Mouse (Mus musculus) CH12.LX (cell line): ENCODE results near the gene BC049715. TPM values are rescaled to one million over a fixed set of nuclear protein-coding genes. Genes with fewer than 3 reads are reported as not detected.

Source experiments
- DNase-seq: peaks from one replicate; pipeline ENCODE4 v3.0.0-alpha.2; 2013; ENCODE audit errors: extremely low read depth
- H3K27ac ChIP-seq: 2 replicates; pipeline ENCODE4 v1.5.1; 2012; ENCODE audit warnings: low read depth, mild to moderate bottlenecking, control low read depth, moderate library complexity; ENCODE audit not compliant: insufficient read depth
- H3K27me3 ChIP-seq: replicated peaks from 2 replicates; pipeline ENCODE3; 2012; ENCODE audit warnings: inconsistent platforms
- H3K36me3 ChIP-seq, 2 experiments: replicated peaks in 1 of 2; 2 replicates each; pipeline versions ENCODE3 to v1.6.1; 2012; ENCODE audit warnings: inconsistent platforms in 1 of 2, low read length in 1 of 2, mild to moderate bottlenecking in 1 of 2, mixed read lengths in 1 of 2, moderate library complexity in 1 of 2; ENCODE audit not compliant: control insufficient read depth in 1 of 2, insufficient read depth in 1 of 2
- H3K4me1 ChIP-seq, 2 experiments: 2 replicates each; pipeline ENCODE4 v1.6.1; 2012; ENCODE audit warnings: inconsistent platforms in 1 of 2, moderate library complexity in 1 of 2; ENCODE audit not compliant: insufficient read depth in 2 of 2, control insufficient read depth in 1 of 2
- H3K4me2 ChIP-seq: 2 replicates; pipeline ENCODE4 v1.6.1; 2012; ENCODE audit warnings: low read depth, mild to moderate bottlenecking, control low read depth; ENCODE audit not compliant: poor library complexity, insufficient read depth, severe bottlenecking
- H3K4me3 ChIP-seq, 3 experiments: fragments of 150-350 bp in 1 of 3; sonication (generic) in 1 of 3; replicated peaks in 1 of 3; 2 replicates each; pipeline versions ENCODE3 to v1.5.1; 2011 to 2012; ENCODE audit warnings: low read depth in 2 of 3, low read length in 2 of 3, mild to moderate bottlenecking in 2 of 3, moderate library complexity in 2 of 3, control low read depth in 1 of 3, improper control_type of control experiment in 1 of 3, inconsistent platforms in 1 of 3, mixed read lengths in 1 of 3; ENCODE audit not compliant: poor library complexity in 1 of 3
- H3K79me2 ChIP-seq: replicated peaks from 2 replicates; pipeline ENCODE4 v1.6.1; 2012; ENCODE audit warnings: mild to moderate bottlenecking, moderate library complexity; ENCODE audit not compliant: control insufficient read depth, poor library complexity, insufficient read depth, severe bottlenecking; ENCODE audit errors: extremely low read depth
- H3K9ac ChIP-seq: 2 replicates; pipeline ENCODE4 v1.6.1; 2012; ENCODE audit warnings: low read depth, mild to moderate bottlenecking, control low read depth, moderate library complexity; ENCODE audit not compliant: insufficient read depth
- H3K9me3 ChIP-seq: replicated peaks from 2 replicates; pipeline ENCODE3; 2012; ENCODE audit warnings: low read length, inconsistent platforms, mixed read lengths
- CTCF ChIP-seq, 2 experiments: IDR thresholded peaks in 1 of 2; conservative IDR thresholded peaks in 1 of 2; 2 replicates each; pipeline ENCODE4 v1.5.1; 2011 to 2012; ENCODE audit warnings: low read depth in 2 of 2, low read length in 2 of 2, improper control_type of control experiment in 1 of 2, inconsistent platforms in 1 of 2, mild to moderate bottlenecking in 1 of 2, moderate library complexity in 1 of 2
- E2F4 ChIP-seq: IDR thresholded peaks from 2 replicates; pipeline ENCODE4 v1.6.1; 2011; ENCODE audit warnings: low read depth, low read length, improper control_type of control experiment; ENCODE audit not compliant: insufficient replicate concordance
- ELF1 ChIP-seq: IDR thresholded peaks from 2 replicates; pipeline ENCODE4 v1.6.1; 2014; ENCODE audit warnings: low read depth, mild to moderate bottlenecking, inconsistent platforms, low read length, improper control_type of control experiment
- EP300 ChIP-seq: IDR thresholded peaks from 2 replicates; pipeline ENCODE4 v1.6.1; 2011; ENCODE audit warnings: low read length, improper control_type of control experiment
- ETS1 ChIP-seq: conservative IDR thresholded peaks from 2 replicates; pipeline ENCODE4 v1.6.1; 2012; ENCODE audit warnings: low read depth, mild to moderate bottlenecking, inconsistent platforms, low read length, improper control_type of control experiment, moderate library complexity
- GABPA ChIP-seq: IDR thresholded peaks from 2 replicates; pipeline ENCODE4 v1.6.1; 2012; ENCODE audit warnings: low read depth, low read length, improper control_type of control experiment, inconsistent platforms; ENCODE audit not compliant: insufficient replicate concordance
- HCFC1 ChIP-seq: IDR thresholded peaks from 2 replicates; pipeline ENCODE4 v1.6.1; 2012; ENCODE audit warnings: low read depth, mild to moderate bottlenecking, inconsistent platforms, low read length, improper control_type of control experiment
- JUN ChIP-seq: IDR thresholded peaks from 2 replicates; pipeline ENCODE4 v1.6.1; 2011; ENCODE audit warnings: low read depth, mild to moderate bottlenecking, low read length, improper control_type of control experiment, moderate library complexity; ENCODE audit not compliant: insufficient read depth
- JUND ChIP-seq: conservative IDR thresholded peaks from 2 replicates; pipeline ENCODE4 v1.6.1; 2011; ENCODE audit warnings: low read depth, low read length, improper control_type of control experiment
- KAT2A ChIP-seq: IDR thresholded peaks from 2 replicates; pipeline ENCODE4 v1.6.1; 2012; ENCODE audit warnings: low read length, improper control_type of control experiment, inconsistent platforms; ENCODE audit not compliant: insufficient replicate concordance
- MAZ ChIP-seq: IDR thresholded peaks from 2 replicates; pipeline ENCODE4 v1.6.1; 2012; ENCODE audit warnings: low read depth, mild to moderate bottlenecking, inconsistent platforms, low read length, improper control_type of control experiment, moderate library complexity
- MEF2A ChIP-seq: IDR thresholded peaks from 2 replicates; pipeline ENCODE4 v1.6.1; 2014; ENCODE audit warnings: low read depth, mild to moderate bottlenecking, inconsistent platforms, low read length, improper control_type of control experiment, borderline replicate concordance
- MXI1 ChIP-seq: IDR thresholded peaks from 2 replicates; pipeline ENCODE4 v1.6.1; 2011; ENCODE audit warnings: mild to moderate bottlenecking, low read depth, low read length, improper control_type of control experiment
- MYC ChIP-seq: IDR thresholded peaks from 2 replicates; pipeline ENCODE4 v1.6.1; 2011; ENCODE audit warnings: low read depth, mild to moderate bottlenecking, improper control_type of control experiment, low read length
- NELFE ChIP-seq: IDR thresholded peaks from 2 replicates; pipeline ENCODE4 v1.6.1; 2011; ENCODE audit warnings: low read depth, low read length, improper control_type of control experiment
- NRF1 ChIP-seq: IDR thresholded peaks from 2 replicates; pipeline ENCODE4 v1.6.1; 2014; ENCODE audit warnings: low read depth, mild to moderate bottlenecking, inconsistent platforms, low read length, improper control_type of control experiment, moderate library complexity
- PAX5 ChIP-seq: IDR thresholded peaks from 2 replicates; pipeline ENCODE4 v1.6.1; 2012; ENCODE audit warnings: low read length, inconsistent platforms, mixed read lengths
- POLR2AphosphoS2 ChIP-seq: IDR thresholded peaks from 2 replicates; pipeline ENCODE4 v1.6.1; 2011; ENCODE audit warnings: low read depth, low read length, improper control_type of control experiment
- RAD21 ChIP-seq: IDR thresholded peaks from 2 replicates; pipeline ENCODE4 v1.6.1; 2011; ENCODE audit warnings: low read depth, mild to moderate bottlenecking, low read length, improper control_type of control experiment, moderate library complexity
- SIN3A ChIP-seq: IDR thresholded peaks from 2 replicates; pipeline ENCODE4 v1.6.1; 2012; ENCODE audit warnings: low read length, improper control_type of control experiment, inconsistent platforms
- SMC3 ChIP-seq: IDR thresholded peaks from 2 replicates; pipeline ENCODE4 v1.6.1; 2011; ENCODE audit warnings: low read depth, low read length, improper control_type of control experiment
- TBP ChIP-seq: conservative IDR thresholded peaks from 2 replicates; pipeline ENCODE4 v1.6.1; 2011; ENCODE audit warnings: low read depth, low read length, improper control_type of control experiment
- UBTF ChIP-seq: IDR thresholded peaks from 2 replicates; pipeline ENCODE4 v1.6.1; 2012; ENCODE audit warnings: low read depth, mild to moderate bottlenecking, inconsistent platforms, low read length, improper control_type of control experiment, moderate library complexity
- USF2 ChIP-seq: conservative IDR thresholded peaks from 2 replicates; pipeline ENCODE4 v1.6.1; 2011; ENCODE audit warnings: low read depth, low read length, improper control_type of control experiment
- ZC3H11A ChIP-seq: IDR thresholded peaks from 2 replicates; pipeline ENCODE4 v1.6.1; 2012; ENCODE audit warnings: low read depth, mild to moderate bottlenecking, inconsistent platforms, low read length, improper control_type of control experiment
- ZKSCAN1 ChIP-seq: IDR thresholded peaks from 2 replicates; pipeline ENCODE4 v1.6.1; 2012; ENCODE audit warnings: low read depth, inconsistent platforms, low read length, improper control_type of control experiment, borderline replicate concordance
- ZMIZ1 ChIP-seq: IDR thresholded peaks from 2 replicates; pipeline ENCODE4 v1.6.1; 2012; ENCODE audit warnings: low read depth, mild to moderate bottlenecking, inconsistent platforms, low read length, improper control_type of control experiment
- dilution Hi-C: fragments of 300-500 bp; cut with MboI; formaldehyde crosslinking; loops from 2 replicates; pipeline ENCODE4 v1.14.3; 2020; ENCODE audit warnings: low sequenced_read_pairs; ENCODE audit not compliant: extremely low pct_unique_long_range_greater_than_20kb, extremely low pct_ligation_motif_present
- in situ Hi-C: fragments of 300-500 bp; cut with MboI; formaldehyde crosslinking; loops from 3 replicates; pipeline ENCODE4 v1.14.3; 2019; ENCODE audit warnings: low sequenced_read_pairs, low pct_ligation_motif_present, low pct_unique_long_range_greater_than_20kb, mixed read lengths
- polyA plus RNA-seq: library from polyadenylated mRNA; unstranded; fragments of >175 nt; gene quantifications from 2 replicates; pipeline ENCODE4 v1.2.1, GENCODE M21; 2012; ENCODE audit warnings: low read depth; ENCODE audit not compliant: insufficient read length
- total RNA-seq, 2 experiments: library from RNA; depleted of rRNA; stranded (reverse); fragments of 300-350 nt in 1 of 2; fragments of >200 nt in 1 of 2; gene quantifications; 2 replicates each; pipeline ENCODE4 v1.2.3; 2012 to 2014

The BC049715 gene
- total and polyA plus RNA-seq, 3 experiments = 8.8 to 13.5 (median 9.9) TPM

DNA sequence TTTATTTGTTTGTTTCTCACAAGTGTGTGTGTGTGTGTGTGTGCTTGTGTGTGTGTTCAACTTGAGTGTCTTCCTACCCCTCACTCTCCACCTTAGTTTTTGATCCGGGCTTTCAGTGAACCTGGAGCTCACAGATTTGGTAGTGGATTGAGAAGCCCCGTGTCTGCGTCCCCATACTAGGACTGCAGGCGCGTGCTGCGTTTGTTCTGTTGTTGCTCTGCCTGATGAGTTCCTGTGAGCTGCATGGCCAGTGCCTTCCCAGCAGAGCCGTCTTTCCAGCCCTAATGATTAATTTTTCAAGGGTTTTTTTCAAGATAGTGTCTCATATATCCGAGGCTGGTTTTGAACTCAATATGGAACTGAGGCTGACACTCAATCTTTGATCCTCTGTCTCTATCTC is 31.0 kb downstream of the BC049715 start:
- Histone ChIP-seq H3K79me2 (no peaks in the 10 kb centered on the region), H3K9ac (no peak overlapping the region), H3K36me3 (peaks cover 2 to 44% of the 10 kb centered on the region in 2 experiments), H3K4me1 (peaks cover 16 to 33% of the 10 kb centered on the region in 2 experiments), H3K4me3 (no peak overlapping the region), H3K9me3 (no peaks in the 10 kb centered on the region), H3K27me3 (no peaks in the 10 kb centered on the region), H3K4me2 (no peak overlapping the region), H3K27ac (no peak overlapping the region)
- no peak for DNase-seq
- TF ChIP-seq GABPA = no peak
- no peak for TF ChIP-seq NRF1
- TF ChIP-seq EP300 = no peak
- in situ Hi-C loops = loop anchor here (5.0 kb wide), 1 partner anchor 129 kb away; no protein-coding TSS in a partner anchor
- dilution Hi-C loops = loop anchor here (25.0 kb wide), 1 partner anchor 129 kb away; no protein-coding TSS in a partner anchor

DNA sequence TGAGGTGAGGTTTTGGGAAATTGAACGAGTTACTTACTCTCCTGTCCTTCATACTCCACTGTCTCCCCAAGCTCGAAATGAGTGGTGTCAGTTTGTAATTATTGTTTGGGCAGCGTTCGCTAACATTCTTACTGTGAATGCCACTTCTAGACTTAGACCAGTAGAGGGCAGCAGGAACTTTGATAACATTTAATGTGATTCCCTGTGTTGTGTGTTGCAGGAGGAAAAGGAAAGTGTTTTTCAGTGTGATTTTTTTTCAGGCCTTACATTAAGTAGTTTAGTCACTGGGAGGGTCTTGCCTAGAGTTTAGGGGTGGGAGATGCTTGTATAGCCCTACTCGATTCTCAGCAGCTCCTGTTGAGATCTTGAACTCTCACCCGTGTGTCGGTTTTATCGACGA is 33.6 kb downstream of the BC049715 start:
- TF ChIP-seq TBP = no peak
- TF ChIP-seq MAZ = no peak
- no peak for TF ChIP-seq SIN3A
- no peak for TF ChIP-seq ZKSCAN1
- peak; percentile 67 to 87 for TF ChIP-seq CTCF (conservative IDR thresholded peaks at IDR 0.05 in 1 of 2, IDR thresholded peaks at IDR 0.05 in 1 of 2; ENCODE audit: low read depth in 2 of 2, low read length in 2 of 2)
- TF ChIP-seq ELF1 = no peak
- no peak for TF ChIP-seq UBTF
- TF ChIP-seq USF2 = no peak
- no peak for TF ChIP-seq JUND
- TF ChIP-seq PAX5 = no peak
- TF ChIP-seq MXI1 = no peak
- TF ChIP-seq POLR2AphosphoS2 = no peak
- no peak for TF ChIP-seq JUN
- no peak for TF ChIP-seq ZMIZ1
- TF ChIP-seq RAD21 = peak; percentile 89
- peak; percentile 39; the same call in 1 of the 2 replicates for TF ChIP-seq ZC3H11A
- TF ChIP-seq MYC = no peak
- TF ChIP-seq SMC3 = peak; percentile 81
- TF ChIP-seq E2F4 = no peak
- TF ChIP-seq HCFC1 = no peak
- TF ChIP-seq NELFE = no peak
- no peak for TF ChIP-seq ETS1
- no peak for TF ChIP-seq NRF1
- TF ChIP-seq EP300 = no peak
- TF ChIP-seq KAT2A = no peak
- TF ChIP-seq MEF2A = no peak
- dilution Hi-C loops (loop anchor here (25.0 kb wide), 1 partner anchor 126 kb away; no protein-coding TSS in a partner anchor), in situ Hi-C loops (no loop called here)
- no peak overlapping the region for H3K9ac ChIP-seq
- no peak overlapping the region for H3K27ac ChIP-seq
- H3K4me1 ChIP-seq = peaks cover 0 to 7% of the 10 kb centered on the region in 2 experiments; a peak in 2 of 4 replicates
- H3K4me3 ChIP-seq = no peak overlapping the region
- H3K9me3 ChIP-seq = no peaks in the 10 kb centered on the region
- H3K79me2 ChIP-seq = no peaks in the 10 kb centered on the region
- H3K4me2 ChIP-seq = no peak overlapping the region
- DNase-seq = peak; percentile 56
- no peaks in the 10 kb centered on the region for H3K27me3 ChIP-seq
- H3K36me3 ChIP-seq = peaks cover 9 to 52% of the 10 kb centered on the region in 2 experiments
